Mouse (Mus musculus) megakaryocyte, adult 5-6 weeks (primary cell): ENCODE measurements at regions not wholly inside any gene's neighbourhood (a gene's known extent, or its start where the extent isn't known, plus 50 kb on each side); places are given as distances from the start of the nearest gene placed in this dataset.

Source experiments
- ATAC-seq: 2 replicates; pipeline ENCODE4 v1.8.0; 2016; ENCODE audit warnings: mild to moderate bottlenecking, inconsistent platforms; ENCODE audit not compliant: poor library complexity, severe bottlenecking

GRCm38 (mm10) chr14:46532697-46533096 lies 142.2 kb upstream of the Bmp4 start:
- no peak for ATAC-seq

GRCm38 (mm10) chr14:46530452-46530851 lies 140.0 kb upstream of the Bmp4 start:
- ATAC-seq, result no peak

- ATAC-seq, result no peak
Measured at GRCm38 (mm10) chr14:46529086-46529715, 138.7 kb upstream of the Bmp4 start.

GRCm38 (mm10) chr14:46517258-46517657 lies 126.8 kb upstream of the Bmp4 start:
- ATAC-seq, result no peak

- ATAC-seq, result no peak
Measured at GRCm38 (mm10) chr14:46516285-46516684, 125.8 kb upstream of the Bmp4 start.

GRCm38 (mm10) chr14:46514262-46514932 lies 123.9 kb upstream of the Bmp4 start:
- ATAC-seq, result no peak

DNA sequence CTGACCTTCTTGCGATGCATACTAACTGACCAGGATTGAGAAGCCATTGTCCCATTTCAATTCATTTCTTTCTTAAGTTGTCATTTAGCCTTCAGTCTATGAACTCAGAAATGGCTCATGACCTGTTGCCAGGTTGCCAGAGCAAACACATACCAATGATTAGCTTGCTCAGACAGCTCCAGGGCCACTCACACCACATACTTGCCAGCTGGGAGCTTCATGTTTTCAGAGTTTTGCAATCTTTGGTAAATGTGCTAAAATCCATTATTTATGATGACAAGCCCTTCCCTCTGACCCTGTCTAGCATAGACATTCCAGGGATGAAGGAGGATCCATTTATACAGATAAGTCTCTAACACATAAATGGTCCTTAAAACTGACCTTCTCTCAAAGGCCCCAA lies 121.6 kb upstream of the Bmp4 start:
- ATAC-seq, result no peak

DNA sequence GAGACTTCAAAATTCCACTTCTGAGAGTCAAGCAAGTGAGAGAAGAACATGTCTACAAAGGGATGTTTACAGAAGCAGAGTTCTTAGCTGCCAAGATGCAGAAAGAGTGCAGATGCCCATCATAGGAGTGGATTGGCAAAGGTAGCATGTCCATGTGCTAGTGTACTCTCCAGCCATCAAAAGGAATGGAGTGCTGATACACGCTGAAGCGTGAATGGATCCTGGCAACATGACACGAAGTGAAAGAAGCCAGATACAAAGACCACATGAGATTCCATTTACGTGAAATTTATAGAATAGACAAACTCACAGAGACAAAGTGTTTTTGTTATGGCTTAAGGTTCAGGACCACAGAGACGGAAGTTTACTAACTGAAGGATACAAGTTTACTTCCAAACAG lies 118.4 kb upstream of the Bmp4 start:
- ATAC-seq, result no peak

- ATAC-seq, result no peak
Measured at GRCm38 (mm10) chr14:46505266-46505665, 114.8 kb upstream of the Bmp4 start.

DNA sequence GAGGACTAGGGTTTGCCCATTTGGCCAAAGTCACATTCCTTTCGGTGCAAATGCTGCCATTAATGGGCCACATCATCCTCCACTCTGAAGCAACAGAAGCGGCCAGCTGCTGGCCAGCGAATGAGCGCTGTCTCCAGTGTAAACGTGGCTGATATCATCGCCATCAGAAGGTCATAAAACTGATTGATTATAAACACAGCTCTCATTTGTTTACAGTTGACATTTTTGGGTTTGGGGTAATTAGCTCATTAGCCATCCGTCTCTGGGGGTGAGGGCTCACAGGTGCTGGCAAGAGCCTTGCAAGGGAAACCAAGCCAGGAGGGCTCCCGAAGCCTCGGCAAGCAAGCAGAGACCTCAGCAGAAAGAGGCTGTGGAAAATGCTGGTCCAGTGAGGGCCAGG lies 101.1 kb upstream of the Bmp4 start:
- ATAC-seq, result no peak

DNA sequence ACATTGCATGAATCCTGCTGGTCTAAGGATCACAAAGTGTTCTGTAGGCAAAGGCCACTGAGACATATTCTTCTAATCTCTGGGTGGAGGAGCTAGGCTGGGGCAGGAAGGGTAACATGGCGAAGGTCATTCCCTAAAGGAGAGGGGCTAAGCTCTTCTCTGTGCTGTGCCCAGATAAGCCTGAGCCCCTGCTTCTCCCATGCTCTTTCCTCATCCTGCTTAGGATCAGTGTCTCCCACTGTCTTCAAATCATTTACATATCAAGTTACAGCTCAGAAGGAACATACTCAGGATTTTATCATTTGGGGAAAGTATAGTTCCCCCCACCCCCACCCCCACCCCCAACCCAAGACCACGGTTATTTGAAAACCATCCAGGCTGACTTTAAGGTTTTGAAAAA lies 100.7 kb upstream of the Bmp4 start:
- no peak for ATAC-seq

DNA sequence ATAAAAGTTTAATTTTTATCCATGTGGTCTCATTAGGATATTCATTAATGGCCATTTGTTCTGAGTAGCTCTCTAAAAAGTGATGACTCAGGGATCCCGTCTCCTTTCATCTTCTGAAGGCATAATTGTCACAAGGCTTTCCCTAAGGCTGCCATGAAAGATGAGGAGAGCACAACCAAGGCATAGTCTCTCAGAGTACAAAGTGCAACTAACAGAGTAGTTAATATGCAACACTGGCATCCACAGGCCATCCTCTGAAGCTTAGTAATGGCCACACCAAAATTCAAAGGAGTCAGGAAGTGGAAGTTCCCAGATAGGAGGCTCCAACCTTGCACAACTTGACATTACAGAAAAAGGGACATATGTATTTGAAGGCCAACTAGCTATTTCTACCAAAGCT lies 97.1 kb upstream of the Bmp4 start:
- no peak for ATAC-seq

DNA sequence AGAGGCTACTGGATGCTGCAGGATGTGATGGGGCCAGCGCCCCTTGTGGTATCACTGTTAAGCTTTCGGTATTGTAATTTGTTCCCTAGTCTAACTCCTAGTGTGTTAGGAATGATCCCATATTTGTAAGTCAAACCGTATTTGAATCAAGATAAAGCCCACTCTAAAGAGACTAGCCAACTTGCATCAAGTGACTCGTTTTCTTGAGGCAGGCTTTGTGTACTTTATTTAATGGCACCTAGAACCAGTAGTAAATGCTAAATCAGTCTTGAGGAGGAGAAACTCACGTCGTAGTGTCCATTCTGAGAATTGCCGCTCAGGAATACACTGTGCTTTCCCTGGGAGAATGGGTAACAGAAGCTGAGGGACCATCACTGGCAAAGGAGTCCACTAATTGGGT lies 89.9 kb upstream of the Bmp4 start:
- ATAC-seq, result no peak

GRCm38 (mm10) chr14:46475945-46476344 lies 85.5 kb upstream of the Bmp4 start:
- no peak for ATAC-seq

DNA sequence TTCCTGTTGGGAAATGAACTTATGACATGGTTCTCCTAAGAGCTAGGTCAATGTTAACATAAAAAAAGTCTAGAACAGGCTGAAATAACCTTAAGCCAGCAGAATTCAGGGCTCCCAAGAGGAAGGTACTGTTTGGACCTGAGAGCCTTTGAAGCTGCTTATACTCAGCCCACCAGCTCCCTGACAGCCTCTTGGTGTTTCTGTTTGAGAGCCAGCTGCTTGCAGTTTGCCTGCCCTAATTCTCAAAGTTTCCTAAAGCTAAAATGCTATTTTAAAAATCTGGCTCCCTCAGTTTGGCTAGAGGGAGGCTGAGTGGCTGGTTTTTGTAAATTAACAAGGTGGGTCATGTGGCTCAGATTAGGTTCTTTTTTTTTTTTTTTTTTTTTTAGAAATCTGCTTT lies 72.5 kb upstream of the Bmp4 start:
- no peak for ATAC-seq

DNA sequence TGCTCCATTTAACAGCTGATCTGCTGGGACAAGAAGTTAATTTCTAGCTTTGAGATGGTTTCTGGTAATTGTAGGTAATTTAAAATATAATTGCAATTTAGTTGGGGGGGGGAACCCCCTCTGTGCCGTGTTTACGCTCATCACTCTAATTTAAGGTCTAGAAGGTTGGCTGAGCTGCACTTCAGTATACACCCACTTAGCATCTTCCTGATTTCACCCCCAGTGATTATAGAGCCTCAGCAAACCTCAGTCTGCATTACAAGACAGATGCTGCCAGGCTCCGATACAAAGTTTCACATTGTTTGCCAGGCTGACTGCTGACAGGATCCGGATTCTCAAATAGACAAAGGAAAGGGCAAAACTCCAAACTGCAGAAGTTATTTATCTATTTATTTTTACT lies 71.5 kb upstream of the Bmp4 start:
- ATAC-seq, result no peak

GRCm38 (mm10) chr14:46454500-46454899 lies 64.0 kb upstream of the Bmp4 start:
- no peak for ATAC-seq

DNA sequence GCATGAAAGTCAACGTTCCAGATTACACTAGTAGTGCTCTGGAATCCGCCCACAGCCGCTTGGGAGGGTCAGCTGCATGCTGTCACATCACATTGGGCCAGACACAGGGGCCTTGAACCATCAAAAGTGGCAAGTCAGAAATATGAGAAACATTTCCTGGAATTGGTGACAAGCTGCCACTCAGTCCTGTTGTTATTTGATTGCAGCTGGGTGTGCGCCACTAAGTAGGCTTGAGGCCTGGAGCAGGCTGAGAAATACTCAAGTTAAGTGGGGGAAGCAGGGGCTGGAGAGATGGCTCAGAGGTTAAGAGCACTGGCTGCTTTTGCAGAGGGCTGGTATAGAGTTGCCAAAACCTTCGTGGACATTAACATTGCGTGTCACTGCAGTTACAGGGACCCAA lies 51.2 kb upstream of the Bmp4 start:
- no peak for ATAC-seq
